Mouse (Mus musculus) heart, adult 2 months (tissue): ENCODE measurements around the gene Zc3h7a.

Experiments
- CTCF ChIP-seq: fragments of 200-600 bp; IDR thresholded peaks from 2 replicates; pipeline ENCODE4 v1.8.1; 2022; ENCODE audit warnings: antibody characterized with exemption, mild to moderate bottlenecking, moderate library complexity
- EP300 ChIP-seq: fragments of 200-500 bp; IDR thresholded peaks from 2 replicates; pipeline ENCODE4 v1.6.1; 2011; ENCODE audit warnings: low read depth, low read length, control low read depth; ENCODE audit not compliant: insufficient read depth
- POLR2A ChIP-seq: fragments of 200-500 bp; IDR thresholded peaks from 2 replicates; pipeline ENCODE4 v1.6.1; 2011; ENCODE audit warnings: mild to moderate bottlenecking, low read depth, low read length, control low read depth; ENCODE audit not compliant: insufficient read depth

DNA sequence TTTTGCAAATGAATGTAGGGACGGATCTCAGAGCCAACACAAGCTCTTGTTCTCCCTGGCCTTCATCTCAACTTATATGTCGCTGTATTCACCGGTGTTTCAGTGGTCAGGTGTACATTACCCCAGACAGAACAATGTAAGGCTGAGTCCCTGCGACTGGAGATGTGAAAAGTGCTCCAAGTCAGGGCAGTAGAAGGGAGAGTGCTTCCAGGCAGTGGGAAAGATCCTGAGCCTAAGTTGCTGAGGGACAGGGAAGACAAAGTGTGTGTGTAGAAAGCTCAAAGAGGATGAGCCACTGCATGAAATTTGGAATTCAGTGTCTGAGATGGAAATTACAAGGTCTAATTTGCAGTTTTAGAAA, 671 bp upstream of the Zc3h7a start:
- TF ChIP-seq CTCF (no peak), POLR2A (no peak), EP300 (no peak)
